Mouse (Mus musculus) CD8-positive naive resting alpha-beta T cell, adult 2 months (primary cell): ENCODE measurements around the gene Gm3298.
"Not testable (repeated sequence)": the region's sequence is repeated elsewhere in the genome, so short reads cannot be mapped to it uniquely, and the experiment has no call there.

ENCODE experiments used
- DNase-seq, 2 experiments: peaks; one replicate each; pipeline ENCODE4 v3.0.0; 2022; ENCODE audit warnings: low read depth in 2 of 2, low spot score in 2 of 2

Gm3298 gene

GRCm38 (mm10) chr14:5015591-5015990 is at the start of gene Gm3298:
Gene Gm3298, plus strand, starts transcription at chr14:5015891.
- DNase-seq = not testable (repeated sequence)

- not testable (repeated sequence) for DNase-seq
These were observed 32.1 kb upstream of the Gm3298 start, which contains the start of gene Gm8297 for GRCm38 (mm10) chr14:4983635-4984034. Gene Gm8297, plus strand, starts transcription at chr14:4983935.

GRCm38 (mm10) chr14:5050329-5050728 is 34.6 kb downstream of the Gm3298 start, which contains the start of gene 4930555G01Rik:
Gene 4930555G01Rik, plus strand, starts transcription at chr14:5050629.
- not testable (repeated sequence) for DNase-seq
